Mouse (Mus musculus) thymus, adult 18-20 months (tissue): ENCODE measurements around the gene Cd9.
"Not testable (repeated sequence)": the region's sequence is repeated elsewhere in the genome, so short reads cannot be mapped to it uniquely, and the experiment has no call there.

Source experiments
- DNase-seq, 2 experiments: peaks; one replicate each; pipeline ENCODE4 v3.0.0; 2022; ENCODE audit warnings: mixed read lengths in 2 of 2

Cd9 gene

DNA sequence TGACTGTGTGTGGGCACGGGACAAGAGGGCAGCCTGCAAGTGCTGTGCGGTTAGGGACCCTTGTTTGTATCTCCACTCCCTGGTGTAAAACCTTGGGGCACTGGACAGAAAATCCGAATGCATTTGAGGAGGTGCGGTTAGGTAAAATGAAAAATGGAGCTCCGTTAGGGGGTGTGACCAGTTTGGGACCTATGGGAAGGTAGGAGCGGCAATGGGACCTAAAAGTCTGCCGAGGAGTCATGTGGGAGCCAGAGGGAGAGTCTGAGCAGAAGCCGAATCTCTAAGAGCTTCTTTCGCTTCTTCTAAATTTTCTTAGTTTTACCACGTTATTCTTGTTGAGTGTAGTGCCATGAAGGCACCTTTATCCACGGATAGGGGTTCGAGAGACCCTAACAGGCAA lies 1.8 kb upstream of the Cd9 start:
- DNase-seq = no peak

DNA sequence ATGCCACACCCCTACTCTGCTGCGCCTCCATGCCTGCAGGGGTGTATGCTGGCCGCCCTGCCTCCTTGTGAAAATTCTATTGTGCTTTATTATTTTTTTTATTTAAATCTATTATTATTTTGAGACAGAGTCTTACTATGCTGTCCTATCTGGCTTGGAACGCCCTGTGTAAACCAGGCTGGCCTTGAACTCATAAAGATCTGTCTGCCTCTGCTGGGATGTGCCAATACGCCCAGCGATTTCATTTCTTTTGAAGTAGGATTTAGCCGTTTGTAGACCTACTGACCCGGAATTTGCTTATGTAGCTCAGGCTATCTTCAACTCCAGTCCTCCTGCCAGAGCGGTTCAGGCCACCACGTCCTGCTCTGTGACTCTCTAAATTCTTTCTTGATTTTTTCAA lies 770 bp upstream of the Cd9 start:
- no peak for DNase-seq

DNA sequence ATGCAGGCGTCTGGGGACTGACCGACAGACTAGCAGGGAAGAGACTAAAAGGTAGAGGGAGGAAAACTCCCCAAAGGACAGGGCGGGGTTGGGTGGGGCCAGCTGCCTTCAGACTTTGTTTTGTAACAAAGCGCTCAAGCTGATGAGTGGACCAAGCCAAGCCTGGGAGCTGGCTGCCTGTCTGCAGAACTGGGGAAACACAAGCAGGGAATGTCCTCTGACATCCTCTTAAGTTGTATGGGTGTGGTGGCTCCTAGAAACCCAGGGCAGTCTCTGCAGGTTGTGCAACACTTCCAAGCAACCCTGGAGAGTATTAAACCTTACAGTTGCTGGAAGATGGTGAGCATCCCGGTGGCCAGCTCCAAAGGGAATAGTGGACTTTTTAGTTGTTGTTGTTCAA lies 1.4 kb downstream of the Cd9 start:
- DNase-seq = no peak

DNA sequence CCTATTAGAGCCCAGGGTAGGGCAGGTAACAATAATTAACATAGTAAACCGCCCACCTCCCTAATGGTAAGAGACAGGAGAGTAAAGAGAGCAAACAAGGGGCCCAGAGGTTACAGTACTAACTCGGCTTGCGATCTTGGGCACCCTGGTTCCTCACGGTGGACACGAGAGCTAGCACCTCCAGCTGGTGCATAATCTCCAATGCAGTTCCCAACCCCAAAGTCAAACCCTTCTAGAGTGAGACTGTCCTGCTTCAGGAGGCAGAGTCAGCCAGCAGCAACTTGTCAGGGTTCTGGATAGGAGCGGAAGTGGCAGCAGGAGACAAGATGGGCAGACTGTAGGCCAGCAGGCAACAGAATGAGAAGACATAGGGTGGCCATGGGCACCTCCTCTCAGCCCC lies 1.9 kb downstream of the Cd9 start:
- no peak for DNase-seq

DNA sequence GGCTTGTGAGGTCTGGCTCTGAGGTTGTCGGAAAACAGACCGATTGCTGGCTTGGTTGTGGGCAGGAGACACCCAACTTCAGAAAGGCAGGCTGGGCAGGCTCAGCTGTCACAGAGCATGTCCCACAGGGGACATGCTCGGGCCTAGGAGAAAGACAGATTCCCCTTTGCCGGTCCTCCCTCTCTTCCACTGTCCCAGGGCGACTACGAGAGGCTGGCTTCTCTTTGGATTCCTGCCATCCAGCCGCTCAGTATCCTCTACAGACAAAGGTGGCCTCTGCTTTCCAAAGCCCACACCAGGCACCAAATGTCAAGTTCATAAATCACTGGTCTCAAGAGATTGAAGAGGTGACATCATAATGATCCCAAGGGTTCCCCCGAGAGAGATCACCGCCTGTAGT lies 2.6 kb downstream of the Cd9 start:
- no peak for DNase-seq

DNA sequence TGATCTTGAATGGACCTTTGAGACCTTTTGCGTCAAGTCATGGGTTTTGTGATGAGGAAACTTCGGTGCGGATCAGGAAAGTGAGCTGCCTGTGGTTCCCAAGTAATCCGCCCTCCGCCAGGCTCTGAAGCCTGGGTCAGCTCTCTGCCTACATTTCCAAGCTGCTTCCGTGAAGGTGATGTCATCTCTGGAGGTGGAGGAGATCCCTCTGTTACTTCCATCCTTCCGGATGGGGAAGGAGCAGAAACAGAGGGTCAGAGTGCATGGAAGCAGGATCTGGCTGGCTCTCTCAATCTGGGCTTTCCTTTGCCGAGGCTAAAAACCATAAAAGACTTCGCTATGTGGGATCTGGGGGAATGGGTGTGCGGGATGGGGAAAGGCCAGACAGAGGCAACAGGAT lies 3.2 kb downstream of the Cd9 start:
- no peak for DNase-seq

DNA sequence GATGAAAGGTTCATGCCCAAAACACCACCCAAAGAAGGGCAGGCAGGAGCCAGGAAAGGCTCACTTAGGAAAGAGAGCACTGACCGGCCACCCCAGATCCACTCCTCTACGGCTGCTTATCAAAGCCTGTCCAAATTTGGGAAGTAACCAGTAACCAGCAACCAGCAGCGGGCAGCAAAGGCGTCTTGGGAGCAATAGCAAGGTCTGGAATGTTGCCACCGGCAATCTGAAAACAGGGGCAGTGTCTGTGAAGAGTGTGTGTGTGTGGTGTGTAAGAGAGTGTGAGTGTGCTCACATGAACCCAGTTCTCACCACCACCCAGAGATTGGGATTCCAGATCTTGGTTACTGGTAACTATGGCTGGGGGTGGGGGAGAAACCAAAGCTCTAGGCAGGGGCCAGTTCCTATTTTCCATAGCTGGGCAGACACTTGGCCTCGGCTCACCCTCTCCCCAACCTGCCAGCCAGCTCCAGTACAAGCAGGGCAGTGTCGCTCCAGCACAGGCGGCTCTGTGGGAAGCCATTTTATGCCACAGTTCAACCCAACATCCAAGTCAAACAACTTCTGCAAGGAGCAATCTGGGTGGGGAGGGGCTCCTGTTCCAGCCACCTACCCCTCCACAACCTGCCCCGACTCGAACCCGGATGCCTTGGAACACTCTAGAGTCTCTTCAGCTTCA lies 4.6 kb downstream of the Cd9 start:
- no peak for DNase-seq

DNA sequence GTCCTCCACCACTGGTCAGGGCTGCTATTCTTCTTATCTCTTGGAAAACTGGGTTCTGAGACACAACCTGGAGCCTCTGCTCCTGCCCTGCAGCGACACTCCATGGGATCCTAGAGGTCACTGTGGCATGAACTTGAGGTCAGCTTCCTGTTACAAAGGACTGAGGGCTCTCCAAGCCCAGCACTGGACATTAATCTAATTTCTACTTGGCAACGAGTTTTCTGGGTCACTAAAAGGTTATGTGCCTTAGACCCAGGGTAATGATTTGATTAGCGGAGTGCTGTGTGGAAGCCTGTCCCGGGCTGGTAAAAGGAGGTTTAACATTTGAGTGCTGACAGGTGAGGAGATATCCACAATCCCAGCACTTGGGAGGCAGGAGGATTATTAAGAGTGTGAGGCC lies 9.0 kb downstream of the Cd9 start:
- no peak for DNase-seq

DNA sequence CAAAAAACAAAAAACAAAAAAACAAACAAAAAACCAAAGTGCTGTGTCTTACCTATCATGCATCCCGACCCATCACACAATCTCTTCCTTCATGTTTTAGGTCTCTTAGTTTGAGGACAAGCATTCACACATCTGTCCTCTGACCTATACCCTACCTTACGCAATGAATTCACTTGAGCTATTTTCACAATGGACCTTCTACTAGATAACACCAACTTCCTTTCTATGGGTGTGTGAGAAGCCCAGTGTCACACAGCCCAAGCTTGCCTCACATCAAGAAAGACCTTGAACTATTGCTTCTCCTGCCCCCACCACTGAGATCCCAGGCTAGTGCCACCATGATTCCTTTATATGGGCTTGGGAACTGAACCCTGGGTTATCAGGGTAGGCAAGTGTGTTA lies 9.9 kb downstream of the Cd9 start:
- no peak for DNase-seq

DNA sequence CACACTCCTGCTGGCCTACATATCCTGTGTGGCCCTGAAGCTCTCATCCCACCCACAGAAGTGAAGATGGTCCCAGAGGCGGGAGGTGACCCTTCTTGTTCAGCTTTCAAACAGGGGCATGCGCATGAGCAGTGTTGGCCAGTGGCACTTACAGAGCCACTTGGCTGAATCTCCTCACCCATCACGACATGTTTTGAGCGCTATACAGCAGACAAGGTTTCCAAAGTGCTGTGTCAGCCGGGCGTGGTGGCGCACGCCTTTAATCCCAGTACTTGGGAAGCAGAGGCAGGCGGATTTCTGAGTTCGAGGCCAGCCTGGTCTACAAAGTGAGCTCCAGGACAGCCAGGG lies 10.3 kb downstream of the Cd9 start:
- DNase-seq = not testable (repeated sequence)

DNA sequence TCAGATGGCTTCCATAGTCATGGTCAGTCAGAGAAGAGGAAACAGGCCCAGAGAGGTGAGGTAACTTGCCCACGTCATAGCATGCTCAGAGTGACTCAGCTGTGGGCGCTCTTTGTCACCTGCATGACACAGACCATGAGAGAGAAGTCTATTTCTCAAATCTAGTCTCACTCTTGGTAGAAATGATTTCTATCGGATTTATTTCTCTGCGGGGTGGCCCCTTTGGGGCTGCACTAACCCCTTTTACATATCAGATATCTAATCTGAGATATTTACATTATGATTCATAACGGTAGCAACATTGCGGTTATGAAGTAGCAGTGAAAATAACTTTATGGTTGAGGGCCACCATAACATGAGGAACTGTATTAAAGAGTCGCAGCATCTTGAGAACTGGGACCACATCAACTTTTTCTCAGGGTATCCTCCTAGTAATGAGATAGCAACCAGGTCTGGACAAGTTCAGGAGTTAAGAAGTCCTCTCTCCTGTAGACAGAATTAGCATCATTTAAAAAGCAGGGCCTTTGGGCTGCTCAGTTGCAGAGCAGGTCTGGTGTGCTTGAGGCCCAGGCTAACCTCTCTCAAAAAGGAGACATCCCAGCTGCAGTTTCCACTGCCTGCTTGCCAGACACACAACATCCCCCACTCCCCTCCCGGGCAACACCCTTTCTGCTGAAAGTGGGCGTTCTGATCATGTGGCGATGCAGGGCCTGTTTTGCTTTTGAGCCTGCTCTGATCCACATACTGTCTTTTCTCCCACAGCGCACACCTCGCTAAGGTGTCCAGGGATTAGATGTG lies 10.9 kb downstream of the Cd9 start:
- no peak for DNase-seq

DNA sequence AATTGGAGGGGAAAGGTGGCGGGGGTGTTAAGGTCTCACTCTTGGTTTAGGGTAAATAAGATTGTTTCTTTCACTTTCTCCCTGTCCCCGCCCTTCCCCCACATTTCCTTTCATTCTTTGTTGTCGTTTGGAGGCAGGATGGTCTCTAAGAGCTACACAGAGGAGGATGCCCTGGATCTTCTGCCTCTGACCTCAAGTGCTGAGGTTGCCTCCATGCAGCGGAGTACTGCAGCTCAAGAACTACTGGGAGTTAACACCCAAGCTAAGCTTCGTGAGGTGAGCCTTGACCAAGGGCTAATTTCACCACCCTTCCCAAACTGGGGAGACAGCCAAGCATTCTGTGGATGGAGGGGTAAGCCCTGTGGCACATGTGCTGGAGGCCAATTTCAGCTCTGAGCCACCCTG lies 12.2 kb downstream of the Cd9 start:
- DNase-seq = no peak

DNA sequence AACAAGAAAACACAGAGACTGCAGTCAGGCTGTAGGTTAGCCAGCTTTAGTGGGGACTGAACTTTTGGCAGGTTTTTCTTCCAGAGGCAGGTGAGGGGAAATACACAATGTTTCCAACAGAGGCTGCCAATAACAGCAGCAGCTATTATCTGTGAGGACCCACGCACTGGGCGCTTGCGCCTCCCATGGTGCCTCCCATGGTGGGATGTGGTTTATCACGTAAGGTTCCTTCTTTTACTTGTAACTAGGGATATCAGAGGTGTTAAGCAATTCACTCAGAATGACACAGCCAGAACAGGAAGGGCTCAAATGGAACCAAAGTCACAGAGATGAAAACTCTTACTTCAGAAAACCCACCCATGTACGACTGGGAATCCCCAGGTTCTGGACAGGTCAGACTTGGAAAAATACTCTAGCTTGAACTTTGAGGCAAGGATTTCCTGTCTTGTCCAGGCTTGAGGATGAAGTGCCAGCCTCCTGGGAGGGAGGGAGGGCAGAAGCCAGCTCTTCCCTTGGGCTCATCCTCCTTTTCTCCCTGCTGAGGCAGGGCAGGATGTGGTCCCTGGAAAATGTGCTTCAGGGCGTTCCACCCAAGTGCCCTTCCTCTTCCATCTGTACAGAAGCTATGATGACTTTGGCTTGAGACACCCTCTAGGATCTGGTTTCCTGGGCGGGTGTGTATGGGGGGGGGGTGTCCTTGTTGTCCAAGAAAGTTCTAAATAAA lies 12.8 kb downstream of the Cd9 start:
- no peak for DNase-seq

DNA sequence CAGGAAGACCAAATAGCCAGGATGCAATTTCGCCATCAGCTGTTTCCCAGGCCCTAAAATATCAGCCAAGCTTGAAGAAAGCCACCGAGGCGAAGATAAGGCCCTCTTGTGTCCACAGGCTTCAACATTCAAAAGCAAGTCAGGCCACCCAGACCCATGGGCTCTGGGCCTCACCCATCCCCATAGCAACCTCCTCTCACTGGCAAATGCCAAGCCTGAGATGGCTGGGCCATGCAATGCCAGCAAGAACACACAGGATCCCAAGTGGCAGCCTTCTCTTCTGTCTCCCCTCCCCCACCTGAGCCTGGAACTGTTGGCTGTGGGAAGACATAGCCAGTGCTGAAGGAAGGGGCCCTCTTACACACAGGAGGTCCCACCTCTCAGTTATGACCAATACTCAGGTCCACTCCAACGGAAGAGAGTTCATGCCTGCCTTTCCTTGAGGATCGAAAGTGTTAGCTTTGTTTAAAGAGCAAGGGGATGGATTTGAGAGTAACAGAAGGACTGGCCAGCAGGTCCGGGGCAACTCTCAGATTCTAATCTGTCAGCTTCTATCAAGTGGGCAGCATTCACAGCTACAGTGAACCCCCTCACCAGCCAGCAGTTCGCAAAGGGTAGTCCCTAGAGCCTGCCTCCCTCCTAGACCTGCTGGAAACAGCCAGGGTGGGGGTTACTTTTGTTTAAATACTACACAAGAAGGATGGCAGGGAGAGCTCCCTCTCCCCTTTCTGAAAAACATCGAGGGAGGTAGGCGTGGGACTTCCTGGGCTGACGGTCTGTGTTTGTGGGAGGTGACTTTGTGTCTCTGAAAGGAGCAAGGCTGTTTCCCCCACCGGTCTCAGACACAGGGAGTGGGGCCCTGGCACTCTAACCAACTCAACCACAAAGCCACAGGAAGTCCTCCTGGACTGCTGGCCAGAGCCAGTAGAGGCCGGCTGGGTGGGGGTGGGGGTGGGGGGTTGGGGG lies 13.9 kb downstream of the Cd9 start:
- DNase-seq = peak in 1 of 2 experiments; percentile 35

DNA sequence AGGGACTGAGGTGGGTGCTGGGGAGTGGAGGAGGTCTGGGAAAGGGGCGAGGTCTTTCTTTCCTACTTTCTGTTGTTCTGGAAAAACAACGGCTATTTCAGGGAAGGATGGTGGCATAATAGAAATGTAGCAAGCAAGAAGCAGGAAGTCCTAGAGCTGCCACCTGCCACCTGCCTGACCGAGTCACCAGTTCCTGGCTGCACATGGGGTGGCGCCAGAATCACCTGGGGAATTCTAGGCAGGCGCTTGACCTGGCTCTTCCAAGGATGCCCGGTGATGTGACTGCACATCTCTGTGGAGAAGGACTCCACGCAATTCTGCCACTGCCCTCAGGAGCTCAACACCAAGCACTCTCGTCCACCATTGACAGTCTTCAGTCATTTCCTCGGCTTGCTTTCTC lies 15.2 kb downstream of the Cd9 start:
- DNase-seq = no peak

DNA sequence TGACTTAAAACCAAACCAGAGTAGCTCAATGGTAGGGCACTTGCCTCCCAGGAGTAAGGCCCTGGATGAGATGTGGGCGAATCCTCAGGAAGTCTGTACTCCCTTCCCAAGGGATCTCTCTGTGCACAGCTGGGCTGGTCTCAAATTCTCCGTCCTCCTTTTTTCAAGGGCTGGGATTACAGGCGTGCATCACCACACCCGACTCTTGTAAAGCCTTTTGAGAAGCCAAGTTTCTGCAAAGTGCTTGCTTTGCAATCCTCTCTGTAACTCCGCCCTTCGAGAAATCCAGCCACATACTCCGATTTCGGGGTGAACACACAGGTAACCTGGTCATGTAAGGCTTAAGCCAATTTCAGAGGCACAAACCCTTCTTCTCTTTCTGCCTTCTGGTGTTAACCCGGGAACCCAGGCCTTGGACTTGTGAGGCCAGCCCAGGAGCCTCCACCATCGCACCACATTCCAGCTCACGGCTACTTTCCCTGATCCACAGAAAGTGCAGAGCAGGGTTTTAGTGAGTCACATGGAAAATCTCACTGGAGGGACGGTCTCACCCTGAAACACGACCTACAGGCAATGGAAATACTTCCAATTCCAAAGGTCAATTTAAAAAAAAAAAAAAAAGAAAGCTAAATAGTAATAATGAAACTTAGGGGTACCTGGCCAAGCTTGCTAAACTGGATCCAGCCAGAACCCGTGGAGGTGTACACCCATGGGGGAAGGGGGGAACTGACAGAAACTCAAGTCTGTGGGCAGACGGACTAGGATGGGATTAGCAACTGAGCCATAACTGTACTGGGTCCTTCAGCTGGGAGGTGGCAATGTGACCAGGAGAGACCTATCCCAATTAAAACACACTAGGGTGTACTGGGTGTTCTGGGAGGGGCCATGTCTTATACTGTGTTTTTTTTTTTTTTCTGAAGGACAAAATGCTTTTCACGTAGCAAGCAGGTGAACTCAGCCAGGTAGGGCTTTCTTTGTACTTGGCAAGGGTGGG lies 16.2 kb downstream of the Cd9 start:
- no peak for DNase-seq

DNA sequence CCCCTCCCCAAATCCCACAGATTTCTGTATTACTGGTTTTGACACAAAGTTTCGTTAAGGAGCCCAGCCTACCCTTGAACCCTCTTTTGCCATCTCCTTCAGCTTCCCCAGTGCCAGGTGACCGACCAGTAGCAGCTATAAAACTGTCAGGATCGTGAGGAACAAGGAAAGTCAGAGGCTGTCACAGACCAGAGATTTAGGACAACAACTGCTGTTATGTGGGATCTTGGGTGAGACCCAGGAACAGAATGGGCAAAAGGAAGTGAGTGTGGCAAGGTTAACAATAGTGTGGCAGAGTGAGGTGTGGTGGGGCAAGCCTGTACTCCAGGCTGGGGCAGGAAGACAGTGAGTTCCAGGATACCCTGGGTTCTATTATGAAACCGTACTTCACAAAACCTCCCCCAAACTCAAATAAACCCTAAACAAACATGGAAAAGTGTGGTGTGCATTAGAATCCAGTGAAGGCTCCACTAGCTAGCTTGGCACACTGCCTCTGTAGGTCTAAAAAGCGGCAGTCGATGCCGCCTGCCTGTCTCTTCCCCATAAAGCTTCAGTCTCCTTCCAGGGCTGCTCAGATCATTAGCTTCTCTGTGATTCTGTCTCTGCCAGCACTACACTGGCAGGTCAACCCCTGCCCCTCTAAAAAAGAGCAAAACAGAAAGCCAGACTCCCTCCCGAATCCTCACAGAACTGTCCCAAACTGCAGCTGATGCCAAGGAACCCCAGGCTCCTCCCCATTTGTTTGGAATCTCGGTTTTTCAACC lies 17.6 kb downstream of the Cd9 start:
- DNase-seq = no peak

DNA sequence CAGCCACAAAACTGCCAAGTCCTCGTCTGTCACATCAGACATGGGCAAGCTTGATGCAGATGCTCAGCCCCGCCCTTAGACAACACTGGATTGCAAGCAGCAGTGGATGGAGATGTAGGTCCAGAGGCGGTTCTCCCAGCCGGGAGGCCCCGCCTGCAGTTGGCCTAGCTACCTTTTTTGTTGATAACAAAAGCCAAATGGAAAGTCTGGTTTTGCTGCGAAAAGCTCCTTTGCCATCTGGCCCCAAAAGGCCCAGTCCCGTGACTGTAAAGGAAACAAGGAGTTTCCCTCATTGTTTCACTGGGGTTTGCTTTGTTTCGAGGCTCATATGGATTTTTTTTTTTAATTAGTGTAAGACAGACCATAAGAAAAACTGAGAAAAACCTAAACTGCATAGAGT lies 18.5 kb downstream of the Cd9 start:
- DNase-seq = no peak

DNA sequence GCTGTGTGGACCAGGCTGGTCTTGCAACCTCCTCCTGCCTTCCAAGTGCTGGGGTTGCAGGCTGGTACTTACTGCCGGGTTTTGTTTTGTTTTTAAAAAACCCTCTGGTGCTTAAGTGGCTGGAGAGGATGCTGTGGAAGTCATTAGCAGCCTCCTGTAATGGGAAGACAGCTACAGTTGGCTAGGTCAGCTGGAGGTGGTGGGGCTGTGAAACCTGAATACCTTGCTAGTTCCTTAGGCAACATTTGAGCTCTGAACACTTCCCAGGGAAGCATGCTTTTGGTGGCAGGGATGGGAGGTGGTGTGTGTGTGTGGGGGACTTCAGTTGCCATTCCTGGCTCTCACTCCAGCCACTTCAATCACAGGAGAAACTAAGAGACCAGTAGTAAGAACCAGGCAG lies 19.4 kb downstream of the Cd9 start:
- no peak for DNase-seq

DNA sequence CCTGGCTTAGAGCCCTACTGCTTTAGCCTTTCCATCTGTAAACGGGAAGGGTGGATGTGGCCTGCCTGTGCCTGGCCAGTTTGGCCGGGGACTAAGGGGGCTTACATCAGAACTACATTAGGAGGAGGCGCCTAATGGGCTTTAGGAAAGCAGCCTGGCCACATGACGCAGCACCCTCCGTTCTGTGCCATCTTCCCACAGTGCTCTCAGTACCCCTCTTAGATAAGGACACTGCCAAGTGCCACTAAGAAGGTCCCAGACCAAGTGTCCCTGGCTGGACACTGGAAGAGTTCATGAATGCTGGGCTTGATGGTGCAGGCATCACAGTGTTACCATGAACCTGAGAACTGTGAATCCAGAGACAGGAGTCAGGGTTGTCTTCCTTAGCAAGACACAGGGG lies 20.7 kb downstream of the Cd9 start:
- no peak for DNase-seq

DNA sequence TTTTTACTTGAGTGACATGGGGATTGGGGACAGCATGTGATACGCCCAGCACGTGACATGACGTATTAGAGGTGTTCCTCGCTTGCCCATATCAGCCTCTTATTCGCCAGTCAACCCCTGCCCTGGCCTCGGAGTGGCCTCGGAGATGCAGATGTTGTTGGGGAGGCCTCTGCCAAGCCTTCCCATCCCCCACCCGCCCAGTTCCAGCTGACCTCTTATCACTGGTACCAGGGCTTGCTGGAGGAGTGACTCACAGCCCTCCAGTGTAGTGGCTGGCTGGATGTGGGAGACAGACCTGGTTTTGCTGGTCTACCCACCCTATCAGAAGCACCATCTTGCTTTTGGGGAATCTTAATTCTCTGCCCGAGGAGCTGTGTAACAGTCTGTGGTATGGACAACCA lies 21.3 kb downstream of the Cd9 start:
- no peak for DNase-seq
